Mouse (Mus musculus): ENCODE results near the gene Crhbp.

The Crhbp gene

GRCm38 (mm10) chr13:95419204-95419749, 25.4 kb downstream of the Crhbp start:
- no peak for DNase-seq (ENCODE audit: low spot score)

GRCm38 (mm10) chr13:95418575-95419203, 26.0 kb downstream of the Crhbp start:
- no peak for DNase-seq (ENCODE audit: low spot score)

GRCm38 (mm10) chr13:95412257-95412656, 32.5 kb downstream of the Crhbp start:
- DNase-seq (ENCODE audit: low spot score), result no peak

GRCm38 (mm10) chr13:95393242-95393641, 51.5 kb downstream of the Crhbp start:
- DNase-seq (ENCODE audit: low spot score), result no peak

- DNase-seq (ENCODE audit: low spot score), result peak; percentile 66
Observed at GRCm38 (mm10) chr13:95389866-95390865, 54.6 kb downstream of the Crhbp start.

- DNase-seq (ENCODE audit: low spot score), result no peak
Observed at GRCm38 (mm10) chr13:95388226-95388625, 56.5 kb downstream of the Crhbp start.

GRCm38 (mm10) chr13:95382418-95382817, 62.3 kb downstream of the Crhbp start:
- no peak for DNase-seq (ENCODE audit: low spot score)

Data from testis, postnatal 14 days (tissue).